1 mouse cellular context compared by ENCODE assay signal in the genomic region with DNA sequence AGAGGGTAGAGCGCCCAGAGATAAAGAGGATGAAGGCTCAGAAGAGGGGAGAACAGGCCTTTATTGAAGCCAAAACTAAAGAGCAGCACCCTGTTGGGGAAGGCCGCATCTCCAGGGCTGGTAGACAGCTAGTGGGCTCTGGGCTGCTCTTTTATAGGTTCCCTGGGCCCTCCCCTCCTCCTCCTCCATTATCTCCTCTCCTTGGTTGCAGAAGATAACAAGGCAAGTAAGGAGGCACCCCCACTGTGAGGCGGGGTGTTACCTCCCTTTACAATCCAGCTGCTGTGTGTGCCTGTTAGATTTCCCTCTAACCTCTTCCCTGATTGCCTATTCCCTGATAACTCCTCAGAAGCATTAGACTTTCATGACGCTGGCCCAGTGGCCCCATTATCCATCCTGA.
TF ChIP-seq lines count a peak whose summit lies in the region.

No protein-coding gene starts in this region.

TF ChIP-seq in MEL, 35 proteins besides CTCF, POLR2A, EP300 and RAD21 (continued from another document):
- TF ChIP-seq ZC3H11A (IDR thresholded peaks at IDR 0.05; ENCODE audit: low read depth, low read length) (no peak), MYB (IDR thresholded peaks at IDR 0.05; ENCODE audit: low read depth, low read length) (0 out of 2 replicates have a peak, but pooled peaks have one; percentile 57), ZKSCAN1 (IDR thresholded peaks at IDR 0.05; ENCODE audit: low read depth, low read length) (no peak), MYC (IDR thresholded peaks at IDR 0.05; ENCODE audit: low read depth, low read length) (no peak), CHD1 (IDR thresholded peaks at IDR 0.05; ENCODE audit: low read depth, low read length) (no peak), TBP (IDR thresholded peaks at IDR 0.05; ENCODE audit: low read depth, low read length) (peak; percentile 97), ELF1 (IDR thresholded peaks at IDR 0.05; ENCODE audit: low read depth, low read length) (0 out of 2 replicates have a peak, but pooled peaks have one; percentile 41), BHLHE40 (IDR thresholded peaks at IDR 0.05; ENCODE audit: borderline replicate concordance, low read depth, low read length) (peak; percentile 79), UBTF (IDR thresholded peaks at IDR 0.05; ENCODE audit: borderline replicate concordance, insufficient read depth, low read depth, low read length) (no peak), CHD2 (IDR thresholded peaks at IDR 0.05; ENCODE audit: low read length) (peak; percentile 75), MAX (IDR thresholded peaks at IDR 0.05; ENCODE audit: low read length) (no peak), SIN3A (IDR thresholded peaks at IDR 0.05; ENCODE audit: low read length) (peak; percentile 82), ZNF384 (IDR thresholded peaks at IDR 0.05; ENCODE audit: low read depth, low read length) (no peak), MAZ (IDR thresholded peaks at IDR 0.05; ENCODE audit: low read depth, low read length) (peak; percentile 99), TAL1 (IDR thresholded peaks at IDR 0.05; ENCODE audit: low read length) (peak; percentile 78), POLR2AphosphoS5 (IDR thresholded peaks at IDR 0.05; ENCODE audit: borderline replicate concordance, low read depth, low read length) (no peak), TCF12 (IDR thresholded peaks at IDR 0.05; ENCODE audit: low read depth, low read length) (peak; percentile 97), ZMIZ1 (IDR thresholded peaks at IDR 0.05; ENCODE audit: low read depth, low read length) (peak; percentile 99), MAFK (IDR thresholded peaks at IDR 0.05; ENCODE audit: borderline replicate concordance, low read depth, low read length) (no peak; the same call in 1 of the 2 replicates), MXI1 (IDR thresholded peaks at IDR 0.05; ENCODE audit: low read depth, low read length) (0 out of 2 replicates have a peak, but pooled peaks have one; percentile 54), MEF2A (IDR thresholded peaks at IDR 0.05; ENCODE audit: extremely low read depth, insufficient replicate concordance, low read depth, low read length, poor library complexity, severe bottlenecking) (peak; percentile 22; the same call in 1 of the 2 replicates), POLR2AphosphoS2 (IDR thresholded peaks at IDR 0.05; ENCODE audit: low read length) (peak; percentile 60; the same call in 1 of the 2 replicates), NRF1 (IDR thresholded peaks at IDR 0.05; ENCODE audit: insufficient read depth, low read depth, low read length, poor library complexity, severe bottlenecking) (no peak)
